Mouse (Mus musculus): ENCODE data around the gene Fam193a.

GRCm38 (mm10) chr5:34363115-34363514 is 6.6 kb upstream of the Fam193a start:
- no peak for TF ChIP-seq CTCF (IDR thresholded peaks at IDR 0.05; ENCODE audit: low read depth, low read length)
- TF ChIP-seq GATA1 (IDR thresholded peaks at IDR 0.05; ENCODE audit: borderline replicate concordance, low read length) = no peak
- no peak for TF ChIP-seq TAL1 (conservative IDR thresholded peaks at IDR 0.05; ENCODE audit: low read depth, low read length)
- no peak for TF ChIP-seq GATA2 (IDR thresholded peaks at IDR 0.05; ENCODE audit: borderline replicate concordance, low read depth, low read length)
- no peak for TF ChIP-seq POLR2AphosphoS5 (IDR thresholded peaks at IDR 0.05; ENCODE audit: insufficient replicate concordance, low read depth, low read length)

Measured in G1E (cell line).